Mouse (Mus musculus): ENCODE measurements around the gene Pigp.
"Not testable (repeated sequence)": the region's sequence is repeated elsewhere in the genome, so short reads cannot be mapped to it uniquely, and the experiment has no call there.

Pigp gene

GRCm38 (mm10) chr16:94356776-94357494, 14.7 kb downstream of the Pigp start:
- DNase-seq, result no peak

- DNase-seq, result no peak
Observed at GRCm38 (mm10) chr16:94356046-94356445, 15.6 kb downstream of the Pigp start.

DNA sequence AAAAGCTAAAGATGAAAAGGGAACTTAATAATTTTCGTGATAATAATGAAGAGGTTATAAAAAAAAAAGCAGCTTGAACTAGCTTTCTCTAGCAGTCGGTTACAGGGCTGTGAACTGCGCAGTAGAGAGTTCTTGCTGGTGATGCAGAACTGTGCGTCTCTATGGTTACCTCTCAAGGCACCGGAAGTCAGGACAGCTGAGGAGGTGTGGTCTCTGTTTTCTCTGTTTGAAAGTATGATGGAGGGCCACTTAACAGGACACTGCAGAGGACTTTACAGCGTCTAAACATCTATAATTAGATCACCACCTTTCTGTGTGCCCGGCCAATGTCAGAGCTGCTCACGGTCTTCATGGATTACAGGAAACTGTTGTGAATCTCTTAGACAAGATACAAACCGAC, 17.2 kb downstream of the Pigp start:
- peak; percentile 49 for DNase-seq

- DNase-seq, result no peak
Observed at GRCm38 (mm10) chr16:94350287-94350677, 21.4 kb downstream of the Pigp start.

DNA sequence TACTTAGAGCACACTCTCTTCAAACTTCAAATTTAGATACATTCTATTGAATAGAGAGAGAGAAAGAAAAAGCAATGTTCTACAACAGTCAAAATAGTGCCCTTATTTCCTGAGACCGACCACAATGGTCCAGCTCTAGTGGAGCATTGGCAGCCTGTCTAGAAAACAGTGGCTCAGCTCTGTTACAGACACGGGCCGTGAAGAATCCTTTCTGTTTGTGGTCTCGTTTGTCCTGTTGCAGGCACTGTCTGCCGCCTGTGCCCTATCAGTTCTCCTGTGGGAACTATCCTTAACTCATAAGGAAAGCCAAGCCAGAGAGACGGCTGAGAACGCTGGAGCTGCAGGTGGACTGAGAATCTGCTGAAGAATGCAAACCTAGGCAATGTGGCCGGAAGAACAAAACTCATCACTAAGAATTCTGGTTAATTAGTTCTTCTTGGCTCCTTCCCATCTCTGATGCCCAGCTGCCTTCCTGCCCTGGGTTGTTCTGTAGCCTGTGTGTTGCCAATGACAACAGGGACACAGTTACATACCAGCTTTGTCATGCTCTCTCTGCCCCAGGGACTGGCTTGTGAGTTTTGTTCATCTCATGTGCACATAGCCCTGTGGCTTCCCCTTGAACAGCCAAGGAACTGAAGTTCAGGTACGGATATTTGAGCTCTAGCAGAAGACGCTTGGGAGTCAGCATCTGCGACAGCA, 21.9 kb downstream of the Pigp start:
- DNase-seq, result no peak

GRCm38 (mm10) chr16:94348779-94349178, 22.9 kb downstream of the Pigp start:
- no peak for DNase-seq

DNA sequence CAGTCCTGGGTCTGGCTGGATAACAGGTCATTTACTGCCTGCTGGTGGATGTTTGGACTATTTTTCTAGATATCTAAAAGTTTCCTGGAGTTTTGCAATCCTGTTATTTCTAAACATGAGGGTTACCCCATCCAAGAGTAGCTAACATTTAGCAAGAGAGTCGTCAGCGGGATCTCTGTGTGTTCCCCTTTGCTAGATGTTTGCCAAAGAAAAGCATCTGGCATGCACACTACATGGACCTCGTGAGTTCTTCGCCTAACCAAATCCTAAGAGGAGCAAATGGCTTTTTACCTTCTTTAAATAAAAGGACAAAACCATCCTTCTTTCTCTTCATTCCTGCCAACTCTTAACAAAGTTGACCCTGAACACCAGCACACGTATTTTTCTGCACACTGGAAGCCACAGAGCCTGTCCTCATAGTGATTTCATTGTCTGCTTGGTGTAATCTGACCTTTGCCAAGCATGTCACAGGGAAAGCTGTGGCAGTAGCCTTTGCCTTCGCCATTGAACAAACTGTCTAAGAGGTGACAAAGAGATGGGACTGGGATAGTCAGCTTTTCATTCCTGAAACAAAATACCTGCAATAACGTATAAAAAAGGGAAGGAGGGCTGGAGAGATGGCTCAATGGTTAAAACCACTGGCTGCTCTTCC, 24.4 kb downstream of the Pigp start:
- DNase-seq, result no peak

- DNase-seq, result no peak
Observed at GRCm38 (mm10) chr16:94345733-94346132, 25.9 kb downstream of the Pigp start.

GRCm38 (mm10) chr16:94339164-94340160, 32.2 kb downstream of the Pigp start:
- DNase-seq, result not testable (repeated sequence)

GRCm38 (mm10) chr16:94335656-94336055, 36.0 kb downstream of the Pigp start:
- DNase-seq, result no peak

DNA sequence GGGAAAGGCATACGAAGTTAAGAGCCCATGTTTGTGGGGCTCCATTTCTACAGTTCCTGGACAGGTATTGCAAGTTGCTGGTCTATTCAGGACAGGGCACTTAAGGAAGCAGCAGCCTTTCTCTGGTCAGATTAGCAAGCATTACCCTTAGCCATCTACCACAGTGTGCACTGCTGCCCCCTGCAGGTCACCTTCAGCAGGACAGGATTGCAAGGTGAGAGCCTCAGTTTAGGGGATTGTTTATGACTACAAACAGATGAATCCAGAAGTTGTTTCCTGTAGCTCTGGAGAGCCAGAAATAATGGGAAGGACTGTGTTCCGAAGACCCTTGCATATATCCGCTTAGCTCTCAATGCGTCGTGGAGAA, 39.8 kb downstream of the Pigp start:
- DNase-seq, result peak; percentile 65

DNA sequence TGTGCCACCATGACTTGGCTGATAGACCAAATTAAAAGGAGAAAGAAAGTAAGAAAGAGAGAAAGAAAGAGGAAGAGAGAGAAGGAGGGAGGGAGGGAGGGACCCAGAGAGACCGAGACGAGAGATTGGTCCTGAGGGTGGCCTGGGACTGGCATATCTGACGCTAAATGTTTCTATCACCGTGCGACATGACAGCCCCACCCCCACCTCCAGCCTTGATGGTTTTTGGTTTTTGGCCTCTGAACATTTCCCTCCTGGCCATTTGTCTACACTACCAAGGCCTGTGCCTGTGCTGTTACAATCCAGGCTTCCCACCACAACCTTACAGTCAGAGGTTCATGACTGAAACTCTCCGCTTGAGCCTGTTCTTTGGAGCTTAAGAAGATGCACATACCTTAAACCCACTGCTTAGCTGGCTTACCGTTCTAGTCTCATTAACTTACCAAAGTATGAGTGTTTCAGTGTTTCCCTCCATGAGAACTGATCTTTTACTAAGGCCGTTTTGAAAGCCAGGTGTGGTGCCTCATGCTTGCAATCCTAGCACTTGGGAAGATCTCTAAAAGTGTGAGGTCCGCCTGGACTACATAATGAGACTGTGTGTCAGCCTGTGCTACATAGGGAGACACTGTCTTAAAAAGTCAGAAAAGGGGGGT, 40.3 kb downstream of the Pigp start:
- DNase-seq, result no peak

GRCm38 (mm10) chr16:94330429-94330828, 41.2 kb downstream of the Pigp start:
- no peak for DNase-seq

- no peak for DNase-seq
Observed at GRCm38 (mm10) chr16:94328881-94329867, 42.5 kb downstream of the Pigp start.

DNA sequence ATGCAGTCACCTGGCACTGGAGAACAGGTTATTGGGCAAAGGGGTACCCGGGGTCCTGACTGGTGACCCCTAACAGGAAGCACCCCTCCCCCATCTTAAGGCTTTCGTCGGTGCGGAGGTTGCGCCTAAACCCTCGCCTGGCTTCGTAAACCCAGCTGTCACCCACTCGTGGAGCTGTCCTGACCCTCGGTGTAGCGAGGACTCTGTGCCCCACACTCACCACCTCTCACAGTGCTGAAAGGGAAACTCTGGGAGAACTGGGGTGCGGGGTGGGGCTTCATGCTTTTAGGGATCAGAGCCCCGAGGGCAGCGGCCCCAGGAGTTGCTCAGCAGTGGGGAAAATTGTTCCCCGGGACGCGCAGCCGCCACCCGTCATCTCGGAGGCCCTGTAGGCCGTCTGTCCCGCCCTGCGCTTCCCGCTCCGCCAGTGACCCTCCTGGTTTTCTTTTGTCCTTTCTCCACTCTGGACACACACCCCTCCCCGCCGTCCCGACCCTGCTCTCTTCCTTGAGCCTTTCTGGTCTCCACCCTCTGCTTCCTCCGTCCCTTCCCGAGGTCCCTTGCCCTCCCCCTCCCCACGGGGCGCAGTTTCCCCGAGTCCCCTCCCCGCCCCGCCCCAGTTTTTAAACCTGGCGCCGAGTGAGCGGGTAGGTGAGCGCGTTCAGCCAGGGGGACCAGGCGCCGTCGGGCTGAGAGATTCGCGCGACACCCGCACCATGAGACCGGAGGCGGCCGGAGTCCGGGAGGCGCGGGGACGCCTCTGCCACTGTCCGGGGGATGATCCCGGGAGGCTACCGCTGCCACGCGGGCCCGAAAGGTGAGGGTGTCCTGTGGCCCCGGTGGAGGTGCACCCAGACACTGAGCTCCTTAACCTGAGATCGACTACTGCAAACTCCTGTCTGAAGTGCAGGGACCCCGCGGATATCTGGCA, 43.6 kb downstream of the Pigp start, which contains the start of gene Ripply3:
Gene Ripply3, plus strand, starts transcription at position 640 of the 931 bp plus-strand sequence.
- DNase-seq, result no peak

DNA sequence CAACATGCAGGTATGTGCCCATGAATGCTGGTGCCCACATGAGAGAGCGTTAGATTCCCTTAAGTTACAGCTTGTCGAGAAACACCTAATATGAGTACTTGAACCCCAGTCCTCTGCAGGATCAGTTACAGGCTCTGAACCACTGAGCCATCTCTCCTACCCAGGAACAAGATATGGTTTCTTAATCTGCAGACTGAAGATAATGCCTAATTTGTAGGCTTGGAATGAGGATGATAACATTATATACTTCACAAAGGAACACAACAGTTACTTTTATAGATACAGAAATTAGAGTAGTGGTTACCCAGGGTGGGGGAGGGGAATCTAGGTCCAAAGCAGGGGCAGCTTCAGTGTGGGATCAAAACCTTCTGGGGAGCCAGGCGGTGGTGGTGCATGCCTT, 45.6 kb downstream of the Pigp start:
- DNase-seq, result no peak

GRCm38 (mm10) chr16:94323681-94324080, 48.0 kb downstream of the Pigp start:
- DNase-seq, result no peak

- no peak for DNase-seq
Observed at GRCm38 (mm10) chr16:94320223-94320622, 51.4 kb downstream of the Pigp start.

DNA sequence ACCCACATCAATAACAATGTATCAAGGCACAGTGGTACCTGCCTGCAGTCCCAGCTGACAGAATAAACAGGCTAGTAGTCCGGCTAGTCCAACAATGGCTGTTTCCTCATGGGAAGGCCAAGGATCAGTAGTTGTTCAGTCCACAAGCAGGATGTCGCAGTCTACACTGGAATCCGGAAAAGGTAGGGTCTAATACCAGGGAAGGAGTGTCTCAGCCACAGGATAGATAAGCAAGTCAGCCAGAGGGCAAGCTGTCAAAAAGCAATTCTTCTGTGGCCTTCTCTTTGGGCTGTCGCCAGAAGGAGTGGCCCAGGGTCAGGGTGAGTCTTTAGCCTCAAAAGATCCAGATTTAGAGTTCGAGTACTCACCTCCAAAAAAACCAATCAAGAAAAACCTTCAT, 53.9 kb downstream of the Pigp start:
- no peak for DNase-seq

- no peak for DNase-seq
Observed at GRCm38 (mm10) chr16:94315215-94315614, 56.4 kb downstream of the Pigp start.

Data from thymus, postnatal 25 days (tissue).